Mouse (Mus musculus) liver, postnatal 0 days (tissue): Measurements from ENCODE around the gene Ptdss2. TPM values are rescaled to one million over a fixed set of nuclear protein-coding genes. Genes with fewer than 3 reads are reported as not detected.
A peak's percentile ranks its signal among the peaks of the same experiment; 100 is the strongest.

Experiments
- ATAC-seq: fragments of 200-750 bp; cut with Nextera tagmentation; 2 replicates; pipeline ENCODE4 v1.8.0; 2017; ENCODE audit warnings: mild to moderate bottlenecking, moderate library complexity
- DNase-seq: peaks from one replicate; pipeline ENCODE4 v3.0.0-alpha.2; 2016
- H3K27ac ChIP-seq: fragments of 300-500 bp; sonication (generic); 2 replicates; pipeline ENCODE4 v1.5.1; 2014; ENCODE audit warnings: antibody characterized with exemption, moderate library complexity, mild to moderate bottlenecking, low read depth
- H3K27me3 ChIP-seq: fragments of 300-500 bp; sonication (generic); 2 replicates; pipeline ENCODE4 v1.6.1; 2014; ENCODE audit warnings: low read length, control low read depth, mixed read lengths; ENCODE audit not compliant: insufficient read depth
- H3K36me3 ChIP-seq: fragments of 300-500 bp; sonication (generic); replicated peaks from 2 replicates; pipeline ENCODE4 v1.6.1; 2014; ENCODE audit warnings: mild to moderate bottlenecking, control low read depth, low read length, moderate library complexity, mixed read lengths; ENCODE audit not compliant: insufficient read depth
- H3K4me1 ChIP-seq: fragments of 300-500 bp; sonication (generic); 2 replicates; pipeline ENCODE4 v1.6.1; 2014; ENCODE audit warnings: antibody characterized with exemption, mild to moderate bottlenecking, control low read depth; ENCODE audit not compliant: insufficient read depth
- H3K4me2 ChIP-seq: fragments of 300-500 bp; sonication (generic); 2 replicates; pipeline ENCODE4 v1.6.1; 2014; ENCODE audit warnings: low read depth, mild to moderate bottlenecking, low read length, moderate library complexity, mixed read lengths
- H3K4me3 ChIP-seq: fragments of 300-500 bp; sonication (generic); 2 replicates; pipeline ENCODE4 v1.5.1; 2014; ENCODE audit warnings: low read depth, low read length
- H3K9ac ChIP-seq: fragments of 300-500 bp; sonication (generic); replicated peaks from 2 replicates; pipeline ENCODE4 v1.6.1; 2014; ENCODE audit warnings: mild to moderate bottlenecking, moderate library complexity
- H3K9me3 ChIP-seq: fragments of 300-500 bp; sonication (generic); 2 replicates; pipeline ENCODE4 v1.6.1; 2016; ENCODE audit warnings: mild to moderate bottlenecking, control low read depth, low read length, mixed read lengths
- CTCF ChIP-seq: sonication (generic); IDR thresholded peaks from 2 replicates; pipeline ENCODE4 v1.5.1; 2016; ENCODE audit warnings: antibody characterized with exemption, low read depth
- EP300 ChIP-seq: IDR thresholded peaks from 2 replicates; pipeline ENCODE4 v1.6.1; 2016; ENCODE audit warnings: antibody characterized with exemption, low read depth, mild to moderate bottlenecking
- WGBS: fragments of 180-500 bp; shearing (Covaris S2); extraction: QIAGEN DNeasy Blood & Tissue Kit; methylation state at CpG from one replicate; pipeline ENCODE4 v1.1.7; 2014; ENCODE audit not compliant: insufficient replicate concordance; 5-methylcytosine and 5-hydroxymethylcytosine counted together
- polyA plus RNA-seq: library from polyadenylated mRNA; unstranded; fragments of >200 nt; fragmentation: Nextera tagmentation; extraction: Ambion mirVana; gene quantifications from 2 replicates; pipeline ENCODE4 v1.2.1, GENCODE M21; 2015

The Ptdss2 gene
- polyA plus RNA-seq, 1 experiment from 2014 or later, result 71.0 TPM

- peaks cover 6% of the 10 kb centered on the region; the same call in 1 of the 2 replicates for H3K36me3 ChIP-seq
- ATAC-seq (no peak), DNase-seq (no peak)
- no peak overlapping the region for H3K27ac ChIP-seq
- H3K9me3 ChIP-seq, result no peaks in the 10 kb centered on the region
- 19% methylated on average over 18 of the region's 18 CpGs for WGBS
- TF ChIP-seq CTCF (no peak), EP300 (no peak)
- H3K4me1 ChIP-seq, result peaks cover 15% of the 10 kb centered on the region
- peak overlapping the region; percentile 39 for H3K4me2 ChIP-seq
- no peak overlapping the region for H3K4me3 ChIP-seq
- peaks cover 14% of the 10 kb centered on the region for H3K27me3 ChIP-seq
- H3K9ac ChIP-seq, result no peak overlapping the region
These were observed 33.7 kb upstream of the Ptdss2 start for GRCm38 (mm10) chr7:141088473-141088872.

DNA sequence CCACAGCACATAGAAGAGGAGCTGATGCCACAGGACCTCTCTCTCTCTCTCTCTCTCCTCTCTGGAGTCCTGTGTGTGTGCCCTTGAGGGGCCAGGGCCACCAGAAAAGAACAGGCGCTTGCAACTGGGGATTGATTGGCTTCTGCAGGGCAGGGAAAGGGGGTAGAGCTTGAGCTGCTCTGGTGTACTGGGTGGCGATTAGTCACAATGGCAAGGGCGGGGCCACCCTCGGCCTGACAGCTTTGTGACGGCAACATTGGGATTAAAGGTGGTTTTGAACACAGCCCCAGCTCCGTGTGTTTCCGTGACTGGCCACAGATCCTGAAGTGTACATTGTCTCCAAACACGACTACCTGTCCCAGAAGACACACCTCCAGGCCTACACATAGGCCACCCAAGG, 32.0 kb upstream of the Ptdss2 start:
- ATAC-seq (no peak), DNase-seq (no peak)
- Histone ChIP-seq H3K4me3 (no peak overlapping the region), H3K4me2 (no peak overlapping the region), H3K9me3 (no peaks in the 10 kb centered on the region), H3K9ac (no peak overlapping the region), H3K27me3 (peaks cover 14% of the 10 kb centered on the region), H3K4me1 (peaks cover 22% of the 10 kb centered on the region), H3K27ac (no peak overlapping the region), H3K36me3 (peaks cover 6% of the 10 kb centered on the region; the same call in 1 of the 2 replicates)
- 71% methylated on average over 8 of the region's 8 CpGs for WGBS
- TF ChIP-seq EP300, result no peak
- no peak for TF ChIP-seq CTCF

DNA sequence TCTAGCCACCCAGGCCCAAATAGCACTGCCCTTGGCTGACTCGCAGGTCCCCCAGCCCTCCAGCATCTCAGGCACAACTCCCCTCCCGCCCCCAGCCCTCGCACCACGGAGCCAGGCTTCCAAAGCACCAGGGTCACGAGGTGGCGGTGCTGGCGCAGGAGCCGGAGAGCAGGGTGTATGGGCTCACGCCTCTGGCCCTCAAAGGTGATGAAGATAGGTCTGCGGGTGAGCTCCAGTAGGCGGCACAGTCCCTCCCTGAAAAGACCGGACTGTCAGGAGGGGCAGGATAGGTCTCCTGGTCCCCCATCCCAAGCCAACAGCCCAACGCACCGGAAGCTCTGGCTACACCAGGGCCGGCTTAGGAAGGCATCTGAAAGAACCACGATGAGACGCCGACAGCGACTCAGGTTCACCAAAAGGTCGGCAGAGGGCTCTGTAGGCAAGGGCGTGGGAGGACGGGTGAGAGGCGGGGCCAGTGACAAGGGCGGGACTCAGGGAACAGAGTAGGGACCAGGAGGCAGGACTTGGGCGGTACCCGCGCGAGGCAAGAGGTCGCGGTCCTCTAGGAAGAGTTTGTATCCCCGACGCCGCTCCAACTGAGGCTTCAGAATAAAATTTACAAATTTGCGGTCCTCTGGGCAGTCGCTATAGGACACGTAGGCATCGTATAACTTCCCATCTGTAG, 30.0 kb upstream of the Ptdss2 start:
- Histone ChIP-seq H3K9ac (no peak overlapping the region), H3K27ac (no peak overlapping the region), H3K4me1 (peaks cover 40% of the 10 kb centered on the region), H3K9me3 (no peaks in the 10 kb centered on the region), H3K4me2 (peak overlapping the region; percentile 58), H3K4me3 (no peak overlapping the region), H3K27me3 (peaks cover 14% of the 10 kb centered on the region), H3K36me3 (peaks cover 6% of the 10 kb centered on the region; the same call in 1 of the 2 replicates)
- ATAC-seq, result peak; percentile 86
- DNase-seq, result peak; percentile 94
- TF ChIP-seq EP300, result no peak
- TF ChIP-seq CTCF, result peak; percentile 97
- 21% methylated on average over 37 of the region's 37 CpGs for WGBS

GRCm38 (mm10) chr7:141093950-141094349, 28.2 kb upstream of the Ptdss2 start:
- ATAC-seq (0 out of 2 replicates have a peak, but pooled peaks have one; percentile 35), DNase-seq (no peak)
- Histone ChIP-seq H3K27me3 (peaks cover 5% of the 10 kb centered on the region; the same call in 1 of the 2 replicates), H3K9ac (0 out of 2 replicates have a peak overlapping the region, but pooled peaks have one; percentile 34), H3K36me3 (peaks cover 6% of the 10 kb centered on the region; the same call in 1 of the 2 replicates), H3K27ac (peak overlapping the region; percentile 84), H3K4me1 (peaks cover 39% of the 10 kb centered on the region), H3K9me3 (no peaks in the 10 kb centered on the region), H3K4me2 (peak overlapping the region; percentile 58), H3K4me3 (no peak overlapping the region)
- no peak for TF ChIP-seq CTCF
- TF ChIP-seq EP300, result no peak
- WGBS, result 61% methylated on average over 6 of the region's 6 CpGs

GRCm38 (mm10) chr7:141094487-141095205, 27.5 kb upstream of the Ptdss2 start:
- ATAC-seq (peak; percentile 40), DNase-seq (peak; percentile 49)
- Histone ChIP-seq H3K36me3 (peaks cover 6% of the 10 kb centered on the region; the same call in 1 of the 2 replicates), H3K27me3 (no peaks in the 10 kb centered on the region), H3K4me1 (peaks cover 42% of the 10 kb centered on the region), H3K9me3 (no peaks in the 10 kb centered on the region), H3K4me2 (peak overlapping the region; percentile 58), H3K27ac (peak overlapping the region; percentile 84), H3K9ac (0 out of 2 replicates have a peak overlapping the region, but pooled peaks have one; percentile 34), H3K4me3 (peak overlapping the region; percentile 20; the same call in 1 of the 2 replicates)
- no peak for TF ChIP-seq CTCF
- TF ChIP-seq EP300, result no peak
- WGBS, result 48% methylated on average over 15 of the region's 15 CpGs

GRCm38 (mm10) chr7:141096021-141096420, 26.2 kb upstream of the Ptdss2 start:
- Histone ChIP-seq H3K4me3 (peak overlapping the region; percentile 18), H3K4me2 (peak overlapping the region; percentile 58), H3K27me3 (peaks cover 3% of the 10 kb centered on the region; the same call in 1 of the 2 replicates), H3K36me3 (peaks cover 3% of the 10 kb centered on the region; the same call in 1 of the 2 replicates), H3K27ac (peak overlapping the region; percentile 84; the same call in 1 of the 2 replicates), H3K9me3 (no peaks in the 10 kb centered on the region), H3K4me1 (peaks cover 51% of the 10 kb centered on the region), H3K9ac (no peak overlapping the region; the same call in 1 of the 2 replicates)
- DNase-seq, result no peak
- WGBS, result 50% methylated on average over 6 of the region's 6 CpGs
- no peak for TF ChIP-seq EP300
- no peak for TF ChIP-seq CTCF
- no peak for ATAC-seq
